Mouse (Mus musculus): Measurements from ENCODE around the gene Clmn. TPM values are rescaled to one million over a fixed set of nuclear protein-coding genes. Genes with fewer than 3 reads are reported as not detected.

Gene Clmn
- polyA plus RNA-seq, 1 experiment from 2014 or later = 0.79 TPM

DNA sequence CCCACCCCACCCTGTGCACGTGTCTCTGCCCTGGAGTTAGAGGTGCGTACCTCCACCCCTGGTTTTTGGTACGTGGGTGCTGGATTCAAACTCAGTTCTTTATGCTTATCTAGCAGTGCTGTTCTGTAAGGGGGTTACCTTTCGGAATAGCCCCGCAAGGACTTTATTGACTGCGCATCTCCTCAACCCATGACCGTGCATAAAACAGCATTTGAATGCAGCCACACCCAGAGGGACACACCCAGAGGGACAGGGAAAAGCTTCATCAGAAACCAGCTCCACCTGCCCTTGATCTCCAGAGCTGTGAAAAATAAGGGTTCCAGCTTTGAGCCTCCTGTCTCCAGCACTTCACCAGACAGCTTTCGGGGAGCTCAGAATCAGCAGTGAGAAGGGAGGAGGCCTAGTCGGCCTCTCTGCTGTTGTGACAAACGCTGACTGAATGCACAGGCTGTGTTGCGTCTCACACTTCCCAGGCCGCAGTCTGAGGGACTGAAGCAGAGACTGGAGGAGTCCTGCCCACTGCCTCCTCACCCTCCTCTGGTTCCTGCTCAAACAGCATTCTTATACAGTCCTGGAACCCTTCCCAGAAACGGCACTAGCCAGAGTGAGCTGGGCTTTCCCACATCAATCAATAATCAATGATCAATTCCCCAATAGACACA is 37.6 kb upstream of the Clmn start:
- Histone ChIP-seq H3K9ac (replicated peaks; ENCODE audit: low read depth, low read length) (no peak overlapping the region), H3K4me1 (ENCODE audit: control insufficient read depth, insufficient read depth, low read length) (peaks cover 4% of the 10 kb centered on the region; the same call in 1 of the 2 replicates), H3K4me2 (ENCODE audit: low read depth, low read length) (no peak overlapping the region), H3K9me3 (ENCODE audit: control insufficient read depth, low read length) (no peaks in the 10 kb centered on the region), H3K4me3 (ENCODE audit: low read depth, low read length) (no peak overlapping the region), H3K27me3 (ENCODE audit: control insufficient read depth, insufficient read depth, low read length) (no peaks in the 10 kb centered on the region), H3K27ac (ENCODE audit: low read depth, low read length) (no peak overlapping the region), H3K36me3 (ENCODE audit: control insufficient read depth, insufficient read depth, low read length) (no peaks in the 10 kb centered on the region)
- WGBS = 90% methylated on average over 13 of the region's 13 CpGs
- no peak for ATAC-seq (ENCODE audit: low read depth)

DNA sequence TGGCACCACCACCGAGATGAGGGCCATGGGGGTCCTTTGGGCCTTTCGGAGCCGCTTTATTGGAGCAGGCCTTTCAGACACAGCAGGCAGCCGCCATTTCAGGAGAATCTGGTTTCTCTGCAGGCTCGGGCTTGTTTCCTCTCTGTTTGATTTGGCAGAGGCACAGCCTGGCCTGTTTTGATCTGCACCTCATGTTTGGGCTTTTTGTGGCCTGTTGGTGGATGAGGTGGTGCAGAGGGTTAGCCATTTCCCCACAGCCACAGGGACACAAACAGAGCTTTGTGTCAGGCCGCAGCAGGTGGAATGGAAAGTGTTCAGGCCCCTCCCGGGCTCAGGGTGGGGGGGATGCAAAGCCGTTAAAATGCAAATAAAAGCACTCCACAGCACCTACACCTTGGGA is 36.4 kb upstream of the Clmn start:
- Histone ChIP-seq H3K36me3 (ENCODE audit: control insufficient read depth, insufficient read depth, low read length) (no peaks in the 10 kb centered on the region), H3K4me1 (ENCODE audit: control insufficient read depth, insufficient read depth, low read length) (peaks cover 4% of the 10 kb centered on the region; the same call in 1 of the 2 replicates), H3K4me3 (ENCODE audit: low read depth, low read length) (no peak overlapping the region), H3K27ac (ENCODE audit: low read depth, low read length) (peak overlapping the region; percentile 30), H3K27me3 (ENCODE audit: control insufficient read depth, insufficient read depth, low read length) (no peaks in the 10 kb centered on the region), H3K4me2 (ENCODE audit: low read depth, low read length) (no peak overlapping the region), H3K9me3 (ENCODE audit: control insufficient read depth, low read length) (no peaks in the 10 kb centered on the region), H3K9ac (replicated peaks; ENCODE audit: low read depth, low read length) (no peak overlapping the region)
- no peak for ATAC-seq (ENCODE audit: low read depth)
- 9% methylated on average over 8 of the region's 8 CpGs for whole genome bisulfite sequencing

DNA sequence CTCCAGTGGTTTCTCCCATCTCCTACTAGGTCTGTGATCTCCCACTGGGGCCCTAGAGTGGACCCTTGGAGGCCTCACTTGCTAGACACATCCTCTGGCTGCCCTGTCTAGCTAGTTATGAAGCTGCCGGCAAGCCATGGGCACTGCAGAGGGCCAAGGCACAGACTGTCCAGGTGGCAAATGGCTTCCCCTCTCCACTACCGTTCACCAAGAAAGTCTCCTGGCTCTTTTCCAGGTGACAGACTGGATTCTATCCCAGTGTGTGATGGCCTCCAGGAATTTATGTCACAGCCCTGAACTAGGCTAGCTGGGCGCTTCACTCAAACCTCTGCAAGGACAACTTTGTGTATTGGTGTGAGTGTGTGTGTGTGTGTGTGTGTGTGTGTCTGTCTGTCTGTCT is 35.0 kb upstream of the Clmn start:
- 58% methylated on average over 3 of the region's 3 CpGs for WGBS
- peaks cover 4% of the 10 kb centered on the region; the same call in 1 of the 2 replicates for H3K4me1 ChIP-seq (ENCODE audit: control insufficient read depth, insufficient read depth, low read length)

DNA sequence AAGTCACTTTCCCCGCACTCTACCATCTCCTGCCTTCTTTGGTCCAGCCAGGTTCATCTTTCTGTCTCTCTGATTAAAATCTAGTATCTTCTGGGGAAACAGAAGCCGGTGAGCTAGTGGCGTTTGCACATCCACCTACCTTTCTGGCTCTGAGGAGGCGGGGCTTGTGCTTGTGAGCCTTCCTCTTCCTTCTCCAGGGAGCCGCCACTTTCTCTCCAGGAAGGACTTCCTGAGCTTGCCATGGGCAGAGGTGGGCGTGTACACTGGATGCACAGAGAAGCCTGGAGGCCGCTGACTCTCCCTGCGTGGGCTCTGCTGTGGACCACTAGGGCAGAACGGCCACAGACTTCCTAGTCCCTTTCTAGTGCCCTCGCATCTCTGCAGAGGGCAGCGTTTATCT is 34.3 kb upstream of the Clmn start:
- Histone ChIP-seq H3K27me3 (ENCODE audit: control insufficient read depth, insufficient read depth, low read length) (no peaks in the 10 kb centered on the region), H3K36me3 (ENCODE audit: control insufficient read depth, insufficient read depth, low read length) (no peaks in the 10 kb centered on the region), H3K4me1 (ENCODE audit: control insufficient read depth, insufficient read depth, low read length) (peaks cover 4% of the 10 kb centered on the region; the same call in 1 of the 2 replicates), H3K4me2 (ENCODE audit: low read depth, low read length) (no peak overlapping the region), H3K9ac (replicated peaks; ENCODE audit: low read depth, low read length) (no peak overlapping the region), H3K27ac (ENCODE audit: low read depth, low read length) (no peak overlapping the region), H3K4me3 (ENCODE audit: low read depth, low read length) (no peak overlapping the region), H3K9me3 (ENCODE audit: control insufficient read depth, low read length) (no peaks in the 10 kb centered on the region)
- WGBS = 75% methylated on average over 11 of the region's 11 CpGs
- ATAC-seq (ENCODE audit: low read depth) = no peak

More for the DNA sequence above, 35.0 kb upstream of the Clmn start:
- Histone ChIP-seq H3K4me3 (ENCODE audit: low read depth, low read length) (no peak overlapping the region), H3K27me3 (ENCODE audit: control insufficient read depth, insufficient read depth, low read length) (no peaks in the 10 kb centered on the region), H3K36me3 (ENCODE audit: control insufficient read depth, insufficient read depth, low read length) (no peaks in the 10 kb centered on the region), H3K4me2 (ENCODE audit: low read depth, low read length) (no peak overlapping the region), H3K27ac (ENCODE audit: low read depth, low read length) (no peak overlapping the region), H3K9ac (replicated peaks; ENCODE audit: low read depth, low read length) (no peak overlapping the region), H3K9me3 (ENCODE audit: control insufficient read depth, low read length) (no peaks in the 10 kb centered on the region)
- ATAC-seq (ENCODE audit: low read depth) = no peak

DNA sequence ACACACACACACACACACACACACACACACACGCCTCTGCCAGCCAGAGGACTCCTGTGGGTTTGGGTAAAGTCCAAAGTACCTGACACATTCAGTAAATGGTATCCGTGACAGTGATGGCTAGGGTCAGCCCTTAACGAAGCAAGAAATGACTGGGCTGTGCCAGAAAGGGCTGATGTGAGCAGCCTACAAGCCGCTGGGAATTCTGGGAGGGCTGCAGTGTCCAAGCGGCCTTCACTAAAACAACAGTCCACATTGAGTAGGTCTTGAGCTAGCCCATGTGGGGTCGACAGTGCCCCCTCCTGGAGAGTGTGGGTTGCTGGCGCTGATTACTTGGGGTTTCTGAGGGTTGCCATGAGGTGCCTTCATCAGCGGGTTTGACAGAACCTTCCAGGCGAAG is 33.8 kb upstream of the Clmn start:
- Histone ChIP-seq H3K4me3 (ENCODE audit: low read depth, low read length) (no peak overlapping the region), H3K36me3 (ENCODE audit: control insufficient read depth, insufficient read depth, low read length) (no peaks in the 10 kb centered on the region), H3K9me3 (ENCODE audit: control insufficient read depth, low read length) (no peaks in the 10 kb centered on the region), H3K4me2 (ENCODE audit: low read depth, low read length) (no peak overlapping the region), H3K27ac (ENCODE audit: low read depth, low read length) (no peak overlapping the region), H3K9ac (replicated peaks; ENCODE audit: low read depth, low read length) (no peak overlapping the region), H3K27me3 (ENCODE audit: control insufficient read depth, insufficient read depth, low read length) (no peaks in the 10 kb centered on the region), H3K4me1 (ENCODE audit: control insufficient read depth, insufficient read depth, low read length) (peaks cover 4% of the 10 kb centered on the region; the same call in 1 of the 2 replicates)
- no peak for ATAC-seq (ENCODE audit: low read depth)
- 81% methylated on average over 9 of the region's 9 CpGs for WGBS

DNA sequence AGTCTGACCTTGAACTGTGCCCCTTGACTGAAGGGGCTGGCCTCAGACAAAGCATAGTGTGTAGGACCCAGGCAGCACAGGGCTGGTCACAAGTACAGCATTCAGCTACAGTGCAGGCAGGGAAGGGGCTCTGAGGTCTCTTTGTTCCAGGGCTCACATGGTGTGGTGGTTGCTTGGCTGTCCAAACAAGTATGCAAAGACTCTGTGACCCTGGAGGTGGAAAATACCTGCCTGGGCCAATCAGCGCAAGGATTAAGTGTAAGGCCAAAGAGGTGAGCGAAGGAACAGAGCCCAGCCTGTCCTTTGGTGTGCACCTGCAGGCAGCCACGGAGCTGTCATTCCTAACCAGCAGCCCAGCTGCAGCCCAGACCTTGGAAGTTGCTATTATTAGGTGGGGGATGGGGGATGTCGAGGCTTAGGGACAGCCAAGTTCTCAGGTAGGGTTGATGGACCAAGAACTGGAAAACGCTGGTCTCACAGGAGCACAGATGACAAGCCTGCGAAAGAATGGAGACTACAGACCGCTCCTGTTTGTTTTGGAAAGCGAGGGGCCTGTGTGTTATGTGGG is 32.3 kb upstream of the Clmn start:
- 64% methylated on average over 8 of the region's 8 CpGs for WGBS
- H3K27ac ChIP-seq (ENCODE audit: low read depth, low read length) = no peak overlapping the region
- H3K9ac ChIP-seq (replicated peaks; ENCODE audit: low read depth, low read length) = no peak overlapping the region
- H3K4me2 ChIP-seq (ENCODE audit: low read depth, low read length) = no peak overlapping the region
- H3K9me3 ChIP-seq (ENCODE audit: control insufficient read depth, low read length) = no peaks in the 10 kb centered on the region
- no peaks in the 10 kb centered on the region for H3K27me3 ChIP-seq (ENCODE audit: control insufficient read depth, insufficient read depth, low read length)
- H3K4me1 ChIP-seq (ENCODE audit: control insufficient read depth, insufficient read depth, low read length) = peaks cover 4% of the 10 kb centered on the region; the same call in 1 of the 2 replicates
- no peaks in the 10 kb centered on the region for H3K36me3 ChIP-seq (ENCODE audit: control insufficient read depth, insufficient read depth, low read length)
- peak; percentile 50; the same call in 1 of the 2 replicates for ATAC-seq (ENCODE audit: low read depth)
- no peak overlapping the region for H3K4me3 ChIP-seq (ENCODE audit: low read depth, low read length)

DNA sequence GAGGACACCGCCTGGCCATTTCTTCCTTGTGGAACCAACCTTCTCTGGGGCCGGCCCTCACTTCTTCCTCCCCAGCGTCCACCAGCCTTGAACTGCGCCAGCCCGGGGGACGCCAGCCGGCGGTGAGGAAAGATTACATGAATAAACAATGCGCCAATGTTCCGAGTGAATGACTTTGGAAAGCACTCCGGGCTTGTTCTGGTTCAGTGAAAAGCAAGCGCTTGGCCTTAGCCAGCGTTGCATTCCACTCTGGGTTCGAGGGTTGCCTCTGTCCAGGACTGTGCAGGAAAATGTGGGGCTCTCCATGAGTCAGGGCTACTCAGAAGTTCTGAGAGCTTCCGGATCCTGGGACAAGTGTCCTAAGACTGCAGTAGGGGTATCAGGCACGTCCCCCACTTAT is 31.8 kb upstream of the Clmn start:
- Histone ChIP-seq H3K9me3 (ENCODE audit: control insufficient read depth, low read length) (no peaks in the 10 kb centered on the region), H3K9ac (replicated peaks; ENCODE audit: low read depth, low read length) (no peak overlapping the region), H3K27me3 (ENCODE audit: control insufficient read depth, insufficient read depth, low read length) (no peaks in the 10 kb centered on the region), H3K36me3 (ENCODE audit: control insufficient read depth, insufficient read depth, low read length) (no peaks in the 10 kb centered on the region), H3K4me3 (ENCODE audit: low read depth, low read length) (no peak overlapping the region), H3K4me1 (ENCODE audit: control insufficient read depth, insufficient read depth, low read length) (peaks cover 4% of the 10 kb centered on the region; the same call in 1 of the 2 replicates), H3K4me2 (ENCODE audit: low read depth, low read length) (no peak overlapping the region), H3K27ac (ENCODE audit: low read depth, low read length) (no peak overlapping the region)
- peak; percentile 63; the same call in 1 of the 2 replicates for ATAC-seq (ENCODE audit: low read depth)
- WGBS = 59% methylated on average over 16 of the region's 16 CpGs

DNA sequence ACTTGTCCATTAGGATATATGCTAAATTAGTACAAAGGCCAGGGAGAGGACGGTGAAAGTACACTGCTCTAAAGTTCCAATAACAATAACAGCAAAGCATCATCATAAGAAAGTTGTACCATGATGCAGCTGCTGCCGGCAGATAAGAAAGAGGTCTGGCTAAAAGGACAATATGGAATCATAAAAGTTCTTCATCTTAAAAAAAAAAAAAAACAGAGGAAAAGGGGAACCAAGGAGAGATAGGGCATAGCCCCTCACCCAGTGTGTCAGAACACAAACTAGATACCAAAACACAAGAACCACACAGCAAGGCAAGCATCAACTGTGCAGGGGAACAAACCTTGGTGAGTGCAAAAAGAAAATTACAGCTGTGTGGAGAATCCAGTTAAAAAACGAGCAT is 27.4 kb upstream of the Clmn start:
- no peaks in the 10 kb centered on the region for H3K36me3 ChIP-seq (ENCODE audit: control insufficient read depth, insufficient read depth, low read length)
- no peaks in the 10 kb centered on the region for H3K4me1 ChIP-seq (ENCODE audit: control insufficient read depth, insufficient read depth, low read length)
- H3K27me3 ChIP-seq (ENCODE audit: control insufficient read depth, insufficient read depth, low read length) = no peaks in the 10 kb centered on the region
- WGBS = 91% methylated on average over 3 of the region's 3 CpGs
- no peak overlapping the region for H3K4me2 ChIP-seq (ENCODE audit: low read depth, low read length)
- H3K27ac ChIP-seq (ENCODE audit: low read depth, low read length) = no peak overlapping the region
- no peaks in the 10 kb centered on the region for H3K9me3 ChIP-seq (ENCODE audit: control insufficient read depth, low read length)
- no peak overlapping the region for H3K9ac ChIP-seq (replicated peaks; ENCODE audit: low read depth, low read length)
- no peak overlapping the region for H3K4me3 ChIP-seq (ENCODE audit: low read depth, low read length)
- ATAC-seq (ENCODE audit: low read depth) = no peak

DNA sequence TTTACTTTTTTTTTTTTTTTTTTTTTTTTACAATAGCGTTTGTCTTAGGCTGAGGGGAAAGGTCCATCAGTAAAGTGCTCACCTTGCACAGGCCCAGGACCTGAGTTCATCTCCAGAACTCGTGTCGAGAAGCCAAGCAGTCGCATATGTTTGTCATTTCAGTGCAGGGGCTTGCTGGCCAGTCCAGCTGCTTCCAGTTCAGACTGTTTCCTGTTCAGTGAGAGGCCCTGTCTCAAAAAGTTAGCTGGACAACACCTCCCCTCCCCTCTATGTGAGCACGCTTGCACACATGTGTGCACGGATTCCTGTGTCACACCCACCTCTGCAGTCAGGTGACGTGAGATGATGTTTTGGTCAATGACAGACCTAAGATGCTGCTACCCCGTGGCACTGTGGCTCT is 25.2 kb upstream of the Clmn start:
- Histone ChIP-seq H3K27ac (ENCODE audit: low read depth, low read length) (no peak overlapping the region), H3K27me3 (ENCODE audit: control insufficient read depth, insufficient read depth, low read length) (no peaks in the 10 kb centered on the region), H3K4me3 (ENCODE audit: low read depth, low read length) (no peak overlapping the region), H3K4me2 (ENCODE audit: low read depth, low read length) (no peak overlapping the region), H3K36me3 (ENCODE audit: control insufficient read depth, insufficient read depth, low read length) (no peaks in the 10 kb centered on the region), H3K9ac (replicated peaks; ENCODE audit: low read depth, low read length) (no peak overlapping the region), H3K9me3 (ENCODE audit: control insufficient read depth, low read length) (no peaks in the 10 kb centered on the region), H3K4me1 (ENCODE audit: control insufficient read depth, insufficient read depth, low read length) (no peaks in the 10 kb centered on the region)
- no peak for ATAC-seq (ENCODE audit: low read depth)
- 87% methylated on average over 8 of the region's 8 CpGs for WGBS

All from neural tube, embryonic 14.5 days (tissue).